Mouse (Mus musculus) WW6 (cell line): ENCODE results near the gene Tor1aip1.
A peak's percentile ranks its signal among the peaks of the same experiment; 100 is the strongest.

Experiments used
- DNase-seq: peaks from one replicate; pipeline ENCODE4 v3.0.0-alpha.2; 2013; ENCODE audit warnings: low read depth, low spot score

The Tor1aip1 gene

GRCm38 (mm10) chr1:156033921-156034320 lies 2.4 kb downstream of the Tor1aip1 start:
- no peak for DNase-seq

- DNase-seq, result no peak
Measured at GRCm38 (mm10) chr1:156028340-156028975, 7.8 kb downstream of the Tor1aip1 start.

GRCm38 (mm10) chr1:156027849-156028248 lies 8.4 kb downstream of the Tor1aip1 start:
- no peak for DNase-seq

GRCm38 (mm10) chr1:156024831-156025503 lies 11.3 kb downstream of the Tor1aip1 start:
- DNase-seq, result no peak

- no peak for DNase-seq
Measured at GRCm38 (mm10) chr1:156020402-156020801, 15.9 kb downstream of the Tor1aip1 start.

GRCm38 (mm10) chr1:156019800-156020199 lies 16.5 kb downstream of the Tor1aip1 start:
- no peak for DNase-seq

GRCm38 (mm10) chr1:156009003-156009402 lies 27.3 kb downstream of the Tor1aip1 start:
- no peak for DNase-seq

- no peak for DNase-seq
Measured at GRCm38 (mm10) chr1:156005906-156006305, 30.4 kb downstream of the Tor1aip1 start.

GRCm38 (mm10) chr1:156003201-156003935 lies 32.9 kb downstream of the Tor1aip1 start:
- DNase-seq, result no peak

GRCm38 (mm10) chr1:156002366-156002765 lies 33.9 kb downstream of the Tor1aip1 start:
- no peak for DNase-seq

- DNase-seq, result no peak
Measured at GRCm38 (mm10) chr1:155995612-155996011, 40.7 kb downstream of the Tor1aip1 start.

- DNase-seq, result no peak
Measured at GRCm38 (mm10) chr1:155994524-155994923, 41.8 kb downstream of the Tor1aip1 start.

- DNase-seq, result no peak
Measured at GRCm38 (mm10) chr1:155990391-155990790, 45.9 kb downstream of the Tor1aip1 start.

GRCm38 (mm10) chr1:155989387-155989786 lies 46.9 kb downstream of the Tor1aip1 start:
- no peak for DNase-seq

- no peak for DNase-seq
Measured at GRCm38 (mm10) chr1:155987625-155988024, 48.7 kb downstream of the Tor1aip1 start.

- DNase-seq, result no peak
Measured at GRCm38 (mm10) chr1:155974931-155975330, 61.3 kb downstream of the Tor1aip1 start.

- DNase-seq, result no peak
Measured at GRCm38 (mm10) chr1:155973719-155974379, 62.4 kb downstream of the Tor1aip1 start.

GRCm38 (mm10) chr1:155973068-155973718 lies 63.1 kb downstream of the Tor1aip1 start, which contains the start of gene Cep350:
Cep350 (minus strand) TSS chr1:155973255.
- DNase-seq, result peak; percentile 90

GRCm38 (mm10) chr1:155972146-155973067 lies 63.9 kb downstream of the Tor1aip1 start:
- DNase-seq, result no peak
